Mouse (Mus musculus) bone marrow macrophage, adult 2 months (primary cell): ENCODE measurements around the gene Zdhhc14.

ENCODE experiments used
- CTCF ChIP-seq: IDR thresholded peaks from 2 replicates; pipeline ENCODE4 v1.5.1; 2012; ENCODE audit warnings: low read depth, mild to moderate bottlenecking, low read length, moderate library complexity
- POLR2A ChIP-seq: IDR thresholded peaks from 2 replicates; pipeline ENCODE4 v1.6.1; 2012; ENCODE audit warnings: mild to moderate bottlenecking, low read depth, low read length, borderline replicate concordance

DNA sequence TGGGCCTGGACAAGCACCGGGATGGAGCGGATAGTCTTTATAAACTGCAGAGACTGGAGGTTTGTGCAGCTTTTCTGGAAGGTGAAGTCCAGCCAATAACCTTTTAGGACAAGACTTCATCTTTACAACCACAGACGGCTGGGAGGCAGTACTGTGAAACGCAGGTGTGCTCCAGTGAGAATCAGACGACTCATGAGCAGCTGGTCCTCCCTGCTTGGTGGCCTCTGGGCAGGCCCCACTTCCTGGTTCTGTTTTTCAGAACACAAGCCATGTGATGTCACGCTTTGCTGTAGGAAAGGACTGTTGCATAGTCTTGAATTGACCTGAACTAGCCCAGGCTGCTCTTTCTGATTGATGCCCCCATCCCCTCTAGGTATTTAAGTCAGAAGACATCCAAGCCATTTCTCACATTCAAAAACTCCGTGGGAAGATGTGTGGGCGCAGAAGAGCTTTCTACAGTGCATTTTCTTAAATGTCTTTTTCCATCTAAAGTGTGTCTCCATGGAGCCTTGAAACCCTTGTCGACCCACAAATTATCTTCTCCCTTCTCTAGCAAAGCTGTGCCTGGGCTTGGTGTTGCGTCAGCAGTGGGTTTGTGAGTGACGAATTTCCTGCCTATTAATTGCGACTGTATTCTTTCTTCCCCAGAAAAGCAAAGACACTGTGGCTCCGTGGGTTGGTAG is 27.7 kb downstream of the Zdhhc14 start:
- no peak for TF ChIP-seq CTCF
- no peak for TF ChIP-seq POLR2A
